Mouse (Mus musculus) midbrain, postnatal 0 days (tissue): ENCODE results near the gene Jup. TPM values are rescaled to one million over a fixed set of nuclear protein-coding genes. Genes with fewer than 3 reads are reported as not detected.
A peak's percentile ranks its signal among the peaks of the same experiment; 100 is the strongest.

ENCODE experiments used
- ATAC-seq: fragments of 200-750 bp; cut with Nextera tagmentation; 2 replicates; pipeline ENCODE4 v1.8.0; 2017; ENCODE audit warnings: moderate number of reproducible peaks, mild to moderate bottlenecking, moderate TSS enrichment, moderate library complexity; ENCODE audit not compliant: low FRiP score
- DNase-seq: peaks from one replicate; pipeline ENCODE4 v3.0.0-alpha.2; 2015; ENCODE audit warnings: low spot score
- H3K27ac ChIP-seq: fragments of 300-500 bp; sonication (generic); 2 replicates; pipeline ENCODE4 v1.5.1; 2014; ENCODE audit warnings: low read depth, mild to moderate bottlenecking, low read length, mixed read lengths
- H3K27me3 ChIP-seq: fragments of 300-500 bp; sonication (generic); 2 replicates; pipeline ENCODE4 v1.6.1; 2014; ENCODE audit warnings: low read length, control low read depth, mixed read lengths; ENCODE audit not compliant: insufficient read depth
- H3K36me3 ChIP-seq: fragments of 300-500 bp; sonication (generic); 2 replicates; pipeline ENCODE4 v1.6.1; 2014; ENCODE audit warnings: low read length, control low read depth, mixed read lengths; ENCODE audit not compliant: insufficient read depth
- H3K4me1 ChIP-seq: fragments of 300-500 bp; sonication (generic); 2 replicates; pipeline ENCODE4 v1.6.1; 2014; ENCODE audit warnings: mild to moderate bottlenecking, control low read depth, antibody characterized with exemption, low read length, mixed read lengths; ENCODE audit not compliant: insufficient read depth
- H3K4me2 ChIP-seq: fragments of 300-500 bp; sonication (generic); 2 replicates; pipeline ENCODE4 v1.6.1; 2014; ENCODE audit warnings: low read depth, mild to moderate bottlenecking, low read length, mixed read lengths; ENCODE audit not compliant: poor library complexity, severe bottlenecking
- H3K4me3 ChIP-seq: fragments of 300-500 bp; sonication (generic); 2 replicates; pipeline ENCODE4 v1.5.1; 2014; ENCODE audit warnings: low read depth, mild to moderate bottlenecking, low read length, moderate library complexity
- H3K9ac ChIP-seq: fragments of 300-500 bp; sonication (generic); replicated peaks from 2 replicates; pipeline ENCODE4 v1.6.1; 2014; ENCODE audit warnings: mild to moderate bottlenecking, low read length, moderate library complexity, mixed read lengths; ENCODE audit not compliant: poor library complexity, severe bottlenecking
- H3K9me3 ChIP-seq: fragments of 300-500 bp; sonication (generic); 2 replicates; pipeline ENCODE4 v1.6.1; 2016; ENCODE audit warnings: low read length, control low read depth
- CTCF ChIP-seq: IDR thresholded peaks from 2 replicates; pipeline ENCODE4 v1.5.1; 2016; ENCODE audit warnings: antibody characterized with exemption, mild to moderate bottlenecking
- WGBS: fragments of 180-500 bp; shearing (Covaris S2); extraction: QIAGEN DNeasy Blood & Tissue Kit; methylation state at CpG from one replicate; pipeline ENCODE4 v1.1.7; 2014; 5-methylcytosine and 5-hydroxymethylcytosine counted together
- polyA plus RNA-seq: library from polyadenylated mRNA; unstranded; fragments of >200 nt; fragmentation: Nextera tagmentation; extraction: Ambion mirVana; gene quantifications from 2 replicates; pipeline ENCODE4 v1.2.1, GENCODE M21; 2015
- total RNA-seq: library from RNA; depleted of rRNA; stranded (reverse); fragments of >200 nt; gene quantifications from 2 replicates; pipeline ENCODE4 v1.2.3, GENCODE M21; 2014

The Jup gene
- total and polyA plus RNA-seq, 2 experiments from 2014 or later = 69.7 to 156 TPM

GRCm38 (mm10) chr11:100360175-100360574 is 37.4 kb downstream of the Jup start:
- Histone ChIP-seq H3K4me1 (no peaks in the 10 kb centered on the region), H3K4me2 (no peak overlapping the region), H3K36me3 (no peaks in the 10 kb centered on the region), H3K27ac (no peak overlapping the region), H3K9ac (no peak overlapping the region), H3K9me3 (no peaks in the 10 kb centered on the region), H3K4me3 (no peak overlapping the region), H3K27me3 (no peaks in the 10 kb centered on the region)
- 84% methylated on average over 6 of the region's 6 CpGs for WGBS
- no peak for TF ChIP-seq CTCF
- no peak for ATAC-seq
- no peak for DNase-seq

GRCm38 (mm10) chr11:100357408-100357807 is 40.2 kb downstream of the Jup start:
- H3K4me2 ChIP-seq = peak overlapping the region; percentile 88; the same call in 1 of the 2 replicates
- no peak overlapping the region for H3K4me3 ChIP-seq
- no peak overlapping the region for H3K9ac ChIP-seq
- no peaks in the 10 kb centered on the region for H3K9me3 ChIP-seq
- no peak for ATAC-seq
- H3K27ac ChIP-seq = peak overlapping the region; percentile 88
- H3K36me3 ChIP-seq = peaks cover 10% of the 10 kb centered on the region
- 62% methylated on average over 5 of the region's 5 CpGs for WGBS
- no peaks in the 10 kb centered on the region for H3K27me3 ChIP-seq
- peak; percentile 34; the same call in 1 of the 2 replicates for TF ChIP-seq CTCF
- no peak for DNase-seq
- no peaks in the 10 kb centered on the region for H3K4me1 ChIP-seq

DNA sequence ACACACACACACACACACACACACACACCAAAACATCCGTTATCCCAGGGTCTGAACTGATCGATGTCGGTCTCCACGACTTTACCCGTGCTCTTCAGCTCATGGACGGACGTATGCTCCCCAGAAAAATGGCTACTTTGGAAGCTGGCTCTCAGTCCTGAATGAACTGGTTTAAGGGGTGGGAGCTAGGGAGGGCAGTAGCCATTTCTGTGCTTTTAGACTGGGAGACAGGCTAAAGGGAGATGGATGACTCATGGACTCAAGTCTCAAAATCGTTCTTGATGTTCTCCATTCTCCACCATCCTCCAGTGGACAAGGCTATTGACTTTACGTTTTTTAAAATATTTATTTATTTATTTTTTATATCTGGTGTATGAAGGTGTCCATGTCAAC is 40.7 kb downstream of the Jup start:
- DNase-seq (peak; percentile 30), ATAC-seq (peak; percentile 38; the same call in 1 of the 2 replicates)
- peak overlapping the region; percentile 88 for H3K27ac ChIP-seq
- peak overlapping the region; percentile 94 for H3K9ac ChIP-seq
- no peak for TF ChIP-seq CTCF
- peaks cover 10% of the 10 kb centered on the region for H3K36me3 ChIP-seq
- peak overlapping the region; percentile 88 for H3K4me2 ChIP-seq
- H3K4me1 ChIP-seq = no peaks in the 10 kb centered on the region
- no peaks in the 10 kb centered on the region for H3K27me3 ChIP-seq
- H3K9me3 ChIP-seq = no peaks in the 10 kb centered on the region
- WGBS = 15% methylated on average over 9 of the region's 9 CpGs
- peak overlapping the region; percentile 89 for H3K4me3 ChIP-seq

GRCm38 (mm10) chr11:100355972-100356818 is 41.4 kb downstream of the Jup start, which contains the start of gene Hap1:
Hap1 (minus strand) TSS chr11:100356128.
- WGBS = under 1% methylated on average over 48 of the region's 49 CpGs
- peak; percentile 74 for ATAC-seq
- Histone ChIP-seq H3K9me3 (no peaks in the 10 kb centered on the region), H3K27me3 (no peaks in the 10 kb centered on the region), H3K27ac (peak within 1 kb of the TSS; percentile 88), H3K4me3 (peak within 1 kb of the TSS; percentile 89), H3K4me1 (no peaks in the 10 kb centered on the region), H3K9ac (peak within 1 kb of the TSS; percentile 94), H3K4me2 (peak within 1 kb of the TSS; percentile 88), H3K36me3 (peaks cover 10% of the 10 kb centered on the region)
- no peak; the same call in 1 of the 2 replicates for TF ChIP-seq CTCF
- DNase-seq = peak; percentile 87

DNA sequence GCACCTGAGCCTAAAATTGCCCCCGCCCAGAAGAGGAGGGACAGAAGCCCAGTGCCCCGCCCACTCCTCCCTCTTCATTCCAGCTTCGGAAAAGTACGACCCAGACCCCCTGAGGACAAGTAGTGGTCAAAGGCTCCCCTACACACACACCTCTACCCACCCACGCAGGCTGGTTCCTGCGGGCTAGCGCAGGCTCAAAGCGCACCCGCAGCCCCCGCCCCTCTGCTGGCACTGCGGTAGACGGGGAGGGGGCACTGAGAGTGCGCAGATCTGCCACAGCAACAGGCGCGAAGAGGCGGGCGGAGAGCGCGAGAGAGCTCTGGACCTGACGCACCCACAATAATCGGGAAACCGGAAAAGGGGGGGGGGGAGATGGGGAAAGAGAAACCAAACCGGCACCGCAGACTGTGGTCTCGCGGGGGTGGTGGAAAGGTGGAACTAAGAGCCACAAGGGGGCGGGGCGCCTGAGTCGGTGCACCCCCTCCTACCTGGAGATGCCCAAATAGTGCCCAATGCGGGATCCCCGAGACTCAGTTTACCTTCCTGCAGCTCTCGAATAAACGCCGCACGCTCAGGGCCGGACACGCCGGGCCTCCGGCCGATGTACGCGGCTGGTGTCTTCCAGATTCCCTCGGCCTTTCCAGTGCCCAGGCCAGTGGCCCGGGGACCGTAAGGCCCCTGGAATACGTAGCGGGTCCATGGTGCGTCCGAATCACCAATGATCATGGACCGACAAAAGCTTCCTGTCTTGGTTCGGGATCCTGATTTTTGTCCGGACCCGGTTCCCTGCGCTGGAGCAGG is 42.2 kb downstream of the Jup start:
- Histone ChIP-seq H3K27me3 (no peaks in the 10 kb centered on the region), H3K27ac (peak overlapping the region; percentile 88), H3K4me2 (peak overlapping the region; percentile 88), H3K36me3 (peaks cover 10% of the 10 kb centered on the region), H3K4me1 (no peaks in the 10 kb centered on the region), H3K9ac (peak overlapping the region; percentile 94), H3K4me3 (peak overlapping the region; percentile 89), H3K9me3 (no peaks in the 10 kb centered on the region)
- under 1% methylated on average over 53 of the region's 54 CpGs for WGBS
- ATAC-seq = peak; percentile 48; the same call in 1 of the 2 replicates
- DNase-seq = peak; percentile 71
- TF ChIP-seq CTCF = no peak
